Mouse (Mus musculus): ENCODE data around the gene Pgam5. TPM values are rescaled to one million over a fixed set of nuclear protein-coding genes. Genes with fewer than 3 reads are reported as not detected.

The Pgam5 gene
- polyA plus RNA-seq, 1 experiment: not detected

GRCm38 (mm10) chr5:110220331-110220730, 49.4 kb downstream of the Pgam5 start:
- H3K27ac ChIP-seq (ENCODE audit: insufficient read depth, low read depth, low read length): no peak overlapping the region
- TF ChIP-seq POLR2A (IDR thresholded peaks at IDR 0.05; ENCODE audit: insufficient read depth, low read depth, low read length) (no peak), CTCF (IDR thresholded peaks at IDR 0.05; ENCODE audit: insufficient read depth, low read depth, low read length) (no peak)
- H3K4me3 ChIP-seq (ENCODE audit: insufficient read depth, low read depth, low read length): no peak overlapping the region
- no peaks in the 10 kb centered on the region for H3K4me1 ChIP-seq (ENCODE audit: control insufficient read depth, insufficient read depth, low read length)
- 90% methylated on average over 4 of the region's 4 CpGs for WGBS

- Histone ChIP-seq H3K4me3 (ENCODE audit: insufficient read depth, low read depth, low read length) (no peak overlapping the region), H3K4me1 (ENCODE audit: control insufficient read depth, insufficient read depth, low read length) (no peaks in the 10 kb centered on the region), H3K27ac (ENCODE audit: insufficient read depth, low read depth, low read length) (no peak overlapping the region)
- WGBS: 94% methylated on average over 3 of the region's 3 CpGs
- TF ChIP-seq POLR2A (IDR thresholded peaks at IDR 0.05; ENCODE audit: insufficient read depth, low read depth, low read length): no peak
- TF ChIP-seq CTCF (IDR thresholded peaks at IDR 0.05; ENCODE audit: insufficient read depth, low read depth, low read length): no peak
These were observed 52.9 kb downstream of the Pgam5 start for GRCm38 (mm10) chr5:110216780-110217179.

GRCm38 (mm10) chr5:110211312-110211711, 58.4 kb downstream of the Pgam5 start:
- 89% methylated on average over 2 of the region's 2 CpGs for WGBS
- no peak overlapping the region for H3K27ac ChIP-seq (ENCODE audit: insufficient read depth, low read depth, low read length)
- no peak for TF ChIP-seq POLR2A (IDR thresholded peaks at IDR 0.05; ENCODE audit: insufficient read depth, low read depth, low read length)
- no peak for TF ChIP-seq CTCF (IDR thresholded peaks at IDR 0.05; ENCODE audit: insufficient read depth, low read depth, low read length)
- H3K4me3 ChIP-seq (ENCODE audit: insufficient read depth, low read depth, low read length): no peak overlapping the region
- no peaks in the 10 kb centered on the region for H3K4me1 ChIP-seq (ENCODE audit: control insufficient read depth, insufficient read depth, low read length)

Other genes starting within 250 kb of the Pgam5 start
- gene Gm17655, start 197.4 kb downstream of the Pgam5 start, polyA plus RNA-seq (2012; ENCODE audit: insufficient read depth, insufficient read length, low replicate concordance, missing spikeins): not detected in 2 replicates
- gene Gm35315, start 175.5 kb downstream of the Pgam5 start, polyA plus RNA-seq (2012; ENCODE audit: insufficient read depth, insufficient read length, low replicate concordance, missing spikeins): not detected in 2 replicates
- not detected in 2 replicates for gene Plcxd1, start 169.9 kb downstream of the Pgam5 start, polyA plus RNA-seq (2012; ENCODE audit: insufficient read depth, insufficient read length, low replicate concordance, missing spikeins)
- gene Gtpbp6, start 161.7 kb downstream of the Pgam5 start, polyA plus RNA-seq (2012; ENCODE audit: insufficient read depth, insufficient read length, low replicate concordance, missing spikeins): not detected in 2 replicates
- not detected in 2 replicates for gene Zfp605, start 159.8 kb downstream of the Pgam5 start, polyA plus RNA-seq (2012; ENCODE audit: insufficient read depth, insufficient read length, low replicate concordance, missing spikeins)
- not detected in 2 replicates for gene Chfr, start 134.1 kb downstream of the Pgam5 start, polyA plus RNA-seq (2012; ENCODE audit: insufficient read depth, insufficient read length, low replicate concordance, missing spikeins)
- gene Golga3, start 93.2 kb downstream of the Pgam5 start, polyA plus RNA-seq (2012; ENCODE audit: insufficient read depth, insufficient read length, low replicate concordance, missing spikeins): 37.2 TPM in 1 of 2 replicates, not detected in the other
- not detected in 2 replicates for gene Ankle2, start 38.9 kb downstream of the Pgam5 start, polyA plus RNA-seq (2012; ENCODE audit: insufficient read depth, insufficient read length, low replicate concordance, missing spikeins)
- not detected in 2 replicates for gene Pxmp2, start 16.3 kb upstream of the Pgam5 start, polyA plus RNA-seq (2012; ENCODE audit: insufficient read depth, insufficient read length, low replicate concordance, missing spikeins)
- not detected in 2 replicates for gene Pole, start 16.4 kb upstream of the Pgam5 start, polyA plus RNA-seq (2012; ENCODE audit: insufficient read depth, insufficient read length, low replicate concordance, missing spikeins)
- gene P2rx2, start 73.3 kb upstream of the Pgam5 start, polyA plus RNA-seq (2012; ENCODE audit: insufficient read depth, insufficient read length, low replicate concordance, missing spikeins): not detected in 2 replicates
- not detected in 2 replicates for gene Lrcol1, start 74.8 kb upstream of the Pgam5 start, polyA plus RNA-seq (2012; ENCODE audit: insufficient read depth, insufficient read length, low replicate concordance, missing spikeins)
- gene Fbrsl1, start 178.6 kb upstream of the Pgam5 start, polyA plus RNA-seq (2012; ENCODE audit: insufficient read depth, insufficient read length, low replicate concordance, missing spikeins): not detected in 2 replicates